Mouse (Mus musculus) kidney, postnatal 14 days (tissue): ENCODE measurements around the gene Tmem238l.

Source experiments
- DNase-seq: peaks from one replicate; pipeline ENCODE4 v3.0.0; 2022; ENCODE audit warnings: mixed read lengths

Tmem238l gene

GRCm38 (mm10) chr11:66981336-66982115, 25.1 kb downstream of the Tmem238l start:
- no peak for DNase-seq

DNA sequence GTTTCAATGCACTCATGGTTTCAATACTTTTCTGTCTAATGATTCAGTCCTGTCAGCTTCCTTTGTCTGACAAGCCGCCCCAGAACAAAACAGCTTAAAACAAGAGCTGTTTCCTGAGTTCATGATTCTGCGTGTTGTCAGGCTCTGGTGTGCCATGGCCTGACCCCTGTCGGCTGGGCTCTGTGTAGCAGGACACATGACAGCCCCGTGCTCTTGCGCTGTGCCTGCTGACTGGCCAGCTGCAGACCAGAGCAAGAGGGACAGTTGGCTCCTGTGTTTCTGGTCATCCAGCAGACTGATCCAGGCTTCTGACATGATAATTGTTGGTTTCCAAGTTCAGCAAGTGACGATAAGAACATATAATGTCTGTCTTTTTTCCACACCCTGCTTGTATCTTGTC, 26.4 kb downstream of the Tmem238l start:
- DNase-seq, result peak; percentile 61

- no peak for DNase-seq
Observed at GRCm38 (mm10) chr11:66983422-66984164, 27.2 kb downstream of the Tmem238l start.

GRCm38 (mm10) chr11:66984165-66985135, 28.0 kb downstream of the Tmem238l start:
- peak; percentile 84 for DNase-seq

- DNase-seq, result peak; percentile 42
Observed at GRCm38 (mm10) chr11:66985136-66985702, 28.8 kb downstream of the Tmem238l start.

DNA sequence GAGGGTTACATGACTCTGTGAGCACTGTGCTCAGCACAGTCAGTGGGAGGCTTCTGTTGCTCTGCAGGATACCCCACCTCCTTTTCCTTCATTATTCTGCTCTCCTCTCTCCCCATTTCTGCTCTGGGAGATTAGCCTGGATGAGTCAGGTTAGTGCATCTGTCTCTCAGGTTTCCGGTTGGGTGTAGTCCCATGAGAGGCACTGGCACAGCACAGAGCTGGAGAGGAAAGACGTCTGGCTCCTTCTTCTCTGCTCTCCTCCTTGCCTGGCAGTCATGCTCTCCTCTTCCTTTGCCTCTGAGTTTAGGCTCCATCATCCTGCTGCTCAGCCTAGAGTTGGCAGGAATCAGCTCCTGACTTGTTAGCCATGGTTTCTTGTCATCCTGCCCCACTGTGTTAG, 35.7 kb downstream of the Tmem238l start:
- DNase-seq, result no peak

GRCm38 (mm10) chr11:66993674-66994073, 37.2 kb downstream of the Tmem238l start:
- DNase-seq, result no peak

DNA sequence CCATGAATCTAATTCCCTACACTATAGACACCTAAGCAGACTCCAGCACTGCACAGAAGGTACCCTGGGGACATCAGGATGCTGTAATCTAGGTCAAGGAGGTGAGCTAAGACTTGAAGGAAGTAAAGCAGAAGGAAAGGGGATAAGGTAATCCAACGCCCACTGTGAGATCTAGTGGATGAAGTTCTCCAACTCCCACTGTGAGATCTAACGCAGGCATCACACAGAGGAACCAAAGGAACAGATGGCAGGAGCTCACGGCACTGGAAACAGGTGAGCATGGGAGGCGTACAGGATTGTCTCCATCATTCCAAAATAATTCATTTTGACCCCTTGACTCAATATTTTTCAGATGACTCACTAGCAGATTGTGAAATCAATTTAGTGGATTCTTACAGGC, 40.0 kb downstream of the Tmem238l start:
- DNase-seq, result no peak

- peak; percentile 87 for DNase-seq
Observed at GRCm38 (mm10) chr11:66998467-66999403, 42.3 kb downstream of the Tmem238l start.

DNA sequence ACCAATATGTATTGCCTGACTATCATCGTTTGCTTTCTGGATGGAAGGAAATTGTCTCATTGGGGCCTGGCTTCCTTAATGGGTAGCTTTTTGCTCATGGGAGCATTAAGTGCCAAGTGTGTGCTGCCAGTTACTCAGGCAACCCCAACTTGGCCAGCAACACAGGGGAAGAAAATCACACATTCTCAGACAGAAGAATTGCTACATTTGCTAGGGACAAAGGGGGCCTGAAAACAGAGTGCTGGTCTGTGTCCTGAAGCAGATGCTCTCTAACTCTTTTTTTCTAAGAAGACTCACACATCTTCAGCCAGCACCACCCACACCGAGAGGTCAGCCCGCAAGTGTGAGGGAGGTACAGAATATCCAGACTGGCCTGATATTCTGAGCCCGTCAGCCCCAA, 44.2 kb downstream of the Tmem238l start:
- no peak for DNase-seq

DNA sequence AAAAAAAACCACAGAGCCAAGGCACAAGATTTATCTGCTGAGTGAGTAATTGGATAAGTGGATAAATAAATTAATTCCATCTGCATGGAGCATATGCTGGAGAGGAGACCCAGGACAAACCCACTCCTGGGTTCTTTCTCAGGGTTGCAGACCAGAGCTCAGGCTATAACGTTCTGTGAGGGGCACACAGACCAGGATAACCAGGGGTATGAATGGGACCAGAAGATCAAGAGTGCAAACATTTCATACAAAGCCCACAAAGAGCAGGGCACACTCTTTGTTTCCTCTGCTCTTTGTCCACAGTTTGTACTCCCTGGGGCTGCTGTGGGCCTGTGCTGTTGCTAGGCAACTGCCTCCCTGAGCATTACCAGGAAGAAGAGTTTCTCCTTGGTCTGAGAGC, 45.3 kb downstream of the Tmem238l start:
- no peak for DNase-seq

DNA sequence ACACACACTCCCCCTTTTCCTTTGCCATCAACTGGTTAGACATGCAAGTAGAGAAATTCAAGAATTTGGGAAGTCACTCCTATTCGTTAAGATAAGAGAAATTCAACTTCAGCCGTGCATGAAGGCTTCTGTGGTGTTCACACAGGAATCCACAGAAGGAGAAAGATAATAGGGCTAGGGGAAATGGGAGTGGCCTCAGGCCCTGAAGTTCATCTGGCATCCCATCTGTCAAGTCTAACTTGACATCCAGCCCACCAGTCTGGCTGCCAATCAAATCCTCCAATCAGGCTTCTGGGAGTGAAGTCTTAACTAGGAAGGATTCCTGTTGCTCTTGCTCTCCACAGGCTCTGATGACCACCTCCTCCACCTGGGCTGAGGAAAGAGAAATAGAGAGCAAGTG, 46.5 kb downstream of the Tmem238l start:
- DNase-seq, result no peak

DNA sequence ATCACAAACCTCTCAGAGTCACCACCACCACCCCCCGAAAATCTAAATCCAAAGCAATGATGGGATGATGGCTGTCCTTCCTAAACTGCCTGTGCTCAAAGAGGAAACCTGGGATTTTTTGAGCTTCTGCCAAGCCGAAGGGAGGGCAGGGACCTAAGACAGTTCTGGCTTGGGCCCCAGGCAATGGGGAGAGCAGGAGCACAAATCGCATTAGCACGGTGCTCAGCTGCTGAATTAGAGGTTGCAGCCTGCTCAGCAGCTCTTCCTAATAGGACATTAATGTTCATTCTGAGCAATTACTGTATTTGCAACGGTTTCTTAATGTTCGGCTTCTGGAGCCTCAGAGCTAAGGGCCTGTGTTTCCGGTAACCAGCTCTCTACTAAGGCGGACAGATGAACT, 51.5 kb downstream of the Tmem238l start:
- no peak for DNase-seq

- no peak for DNase-seq
Observed at GRCm38 (mm10) chr11:67008528-67008927, 52.1 kb downstream of the Tmem238l start.

DNA sequence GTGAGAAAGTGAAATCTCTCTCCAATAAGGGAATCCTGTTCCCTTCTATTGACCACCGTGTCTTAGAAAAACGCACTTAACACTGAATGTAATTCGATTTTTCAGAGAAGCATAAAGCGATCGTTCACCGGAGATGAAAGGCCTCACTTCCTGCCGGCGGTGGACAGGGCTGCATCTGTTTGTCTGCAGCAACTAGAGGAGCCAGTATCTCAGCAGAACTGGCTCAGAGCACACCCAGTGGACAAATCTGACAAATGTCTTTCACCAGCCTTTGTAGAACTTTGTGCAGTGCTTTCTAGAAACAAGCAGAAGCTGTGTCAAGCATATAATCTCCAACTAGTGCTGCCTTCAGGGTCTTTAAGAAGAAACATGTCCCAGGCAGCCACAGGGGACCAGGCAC, 54.0 kb downstream of the Tmem238l start:
- no peak for DNase-seq

DNA sequence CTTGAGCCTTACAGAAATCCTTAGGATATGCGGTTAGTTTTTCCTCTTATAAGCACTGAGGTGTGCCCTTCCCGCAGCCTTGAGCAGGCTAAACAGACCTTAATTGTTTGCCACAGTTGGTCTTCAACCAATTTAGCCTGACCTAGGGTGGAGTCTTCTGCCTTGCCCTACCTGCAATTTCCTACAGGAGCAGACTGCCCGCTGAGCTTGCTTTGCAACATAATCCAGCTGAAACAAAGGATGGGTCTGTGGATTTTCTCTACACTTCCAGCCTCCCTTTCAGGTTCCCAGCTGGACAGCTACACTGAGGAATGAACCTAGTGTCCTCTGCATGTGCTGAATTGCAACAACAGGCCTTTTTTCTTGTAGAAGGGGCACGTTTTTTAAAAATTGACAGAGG, 55.2 kb downstream of the Tmem238l start:
- no peak for DNase-seq
